Mouse (Mus musculus): ENCODE measurements around the gene Dhx37. TPM values are rescaled to one million over a fixed set of nuclear protein-coding genes. Genes with fewer than 3 reads are reported as not detected.
"Not testable (repeated sequence)": the region's sequence is repeated elsewhere in the genome, so short reads cannot be mapped to it uniquely, and the experiment has no call there.

Dhx37 gene
- total RNA-seq, 4 experiments from 2014 or later, result 19.1 to 22.1 (median 19.9) TPM

DNA sequence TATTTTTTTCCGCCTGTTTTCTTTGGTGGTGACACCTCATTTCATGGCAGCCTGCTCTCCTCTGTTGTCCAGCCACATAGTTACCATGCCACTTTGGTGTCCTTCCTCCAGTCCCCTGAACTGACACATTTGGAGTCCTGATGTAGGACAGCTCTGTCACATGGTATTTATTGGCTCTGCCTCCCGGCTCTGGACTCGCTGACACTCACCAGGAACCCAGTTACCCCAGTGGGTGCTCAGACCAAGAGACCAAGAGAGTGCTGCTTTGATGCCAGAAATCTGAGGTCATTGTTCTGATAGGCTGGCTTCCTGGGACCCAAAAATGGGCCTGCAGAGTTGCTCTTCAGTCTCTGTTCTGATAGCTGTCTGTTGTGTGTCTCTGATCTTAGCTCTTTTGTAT lies 14.1 kb upstream of the Dhx37 start:
- DNase-seq, result no peak

DNA sequence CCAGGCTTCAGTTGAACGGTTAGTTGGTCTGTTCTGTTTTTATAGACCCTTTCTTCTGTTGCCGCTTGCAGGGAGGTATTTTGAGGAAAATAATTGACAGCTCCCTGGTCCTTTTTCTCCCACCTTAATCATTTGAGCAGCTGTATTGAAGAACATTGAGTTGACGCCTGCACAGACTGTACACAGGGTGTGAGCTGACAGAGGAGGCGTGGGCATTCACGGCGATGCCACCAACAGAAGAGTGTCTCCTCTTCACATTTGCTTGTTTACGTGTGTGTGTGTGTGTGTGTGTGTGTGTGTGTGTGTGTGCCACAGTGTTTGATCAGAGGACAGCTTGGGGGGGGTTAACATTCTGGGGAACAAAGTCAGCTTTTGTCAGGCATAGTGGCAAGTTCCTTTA lies 12.4 kb upstream of the Dhx37 start:
- no peak for DNase-seq

DNA sequence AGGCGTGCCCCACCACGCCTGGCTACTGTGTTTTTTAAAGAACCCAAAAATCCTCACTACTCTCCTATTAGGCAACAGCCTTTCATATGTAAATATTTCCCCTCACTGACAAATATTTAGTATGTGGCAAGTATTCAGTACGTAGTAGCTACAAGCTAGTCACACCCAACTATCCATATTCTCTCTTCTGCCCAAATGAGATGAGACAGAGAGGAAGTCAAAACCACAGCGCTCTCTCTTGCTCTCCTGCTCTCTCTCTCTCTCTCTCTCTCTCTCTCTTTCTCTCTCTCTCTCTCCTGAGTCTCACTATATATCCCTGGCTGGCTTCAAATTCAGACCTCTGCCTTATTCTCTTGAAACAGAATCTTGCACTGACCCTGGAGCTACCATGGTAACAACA lies 10.6 kb upstream of the Dhx37 start:
- no peak for DNase-seq

DNA sequence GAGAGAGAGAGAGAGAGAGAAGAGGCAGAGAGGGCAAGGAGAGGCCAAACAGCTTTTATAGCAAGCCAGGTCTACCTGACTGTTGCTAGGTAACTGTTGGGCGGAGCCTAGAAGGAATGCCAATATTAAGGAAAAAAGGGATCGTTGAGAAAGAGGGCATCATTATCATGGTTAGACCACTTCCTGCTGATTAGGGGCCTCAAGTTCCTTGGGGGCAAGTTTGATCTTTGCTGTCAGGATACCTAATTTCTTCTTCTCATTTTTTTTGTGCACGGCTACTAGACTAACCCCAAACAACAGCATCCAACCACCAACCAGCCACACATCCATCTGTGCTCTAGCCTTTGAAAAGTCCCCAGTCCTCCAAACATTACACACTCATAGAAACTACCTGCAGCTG lies 10.0 kb upstream of the Dhx37 start:
- DNase-seq, result no peak

DNA sequence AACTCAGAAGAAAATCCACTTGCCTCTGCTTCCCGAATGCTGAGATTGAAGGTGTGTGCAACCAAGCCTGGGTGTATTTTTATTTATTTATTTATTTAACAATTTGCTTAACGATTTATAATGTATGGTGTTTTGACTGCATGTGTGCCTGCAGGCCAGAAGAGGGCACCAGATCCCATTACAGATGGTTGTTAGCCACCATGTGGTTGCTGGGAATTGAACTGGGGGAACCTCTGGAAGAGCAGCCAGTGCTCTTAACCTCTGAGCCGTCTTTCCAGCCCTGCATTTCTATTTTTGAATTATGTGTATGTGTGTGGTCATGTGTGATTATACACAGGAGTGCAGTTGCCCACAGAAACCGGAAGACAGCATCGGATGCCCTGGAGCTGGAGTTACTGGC lies 9.4 kb upstream of the Dhx37 start:
- no peak for DNase-seq

DNA sequence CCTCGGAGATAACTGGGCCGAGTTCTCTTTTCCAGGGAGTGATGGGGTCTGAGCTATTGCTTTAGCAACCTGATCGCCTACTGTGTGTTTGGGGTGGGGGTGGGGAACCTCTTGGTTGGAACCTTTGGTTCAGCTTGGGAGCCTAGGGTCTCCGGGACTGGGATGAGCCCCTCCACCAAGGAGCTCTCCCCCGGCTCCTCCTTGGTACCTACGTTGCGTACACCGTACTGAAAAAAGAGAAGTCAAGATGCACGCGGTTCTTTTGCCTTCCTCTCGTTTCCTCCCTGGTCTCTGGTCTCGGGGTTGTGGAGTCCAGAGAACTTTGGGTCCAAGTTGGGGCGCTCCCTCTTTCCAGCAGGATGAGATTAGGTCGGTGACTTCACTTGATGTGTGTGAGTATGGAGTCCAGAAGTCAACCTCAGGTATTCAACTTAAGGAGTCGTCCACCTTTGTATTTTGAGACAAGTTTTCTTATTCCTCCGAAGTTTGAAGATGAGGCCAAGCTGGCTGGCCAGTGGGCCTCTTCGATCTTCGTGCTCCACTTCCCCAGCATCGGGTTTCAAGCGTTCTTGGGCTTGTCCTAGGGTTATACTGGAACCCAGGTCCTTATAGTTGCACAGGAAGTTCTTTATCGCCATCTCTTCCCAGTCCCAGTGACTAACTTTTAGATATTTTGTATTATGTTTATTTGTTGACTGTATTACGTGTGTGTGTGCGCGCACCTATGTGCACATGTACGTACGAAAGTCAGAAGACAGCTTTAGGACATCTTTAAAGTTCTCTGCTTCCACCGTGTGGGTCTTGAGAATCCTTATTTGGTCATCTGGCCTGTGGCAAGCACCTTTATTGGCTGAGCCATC lies 8.4 kb upstream of the Dhx37 start:
- DNase-seq, result no peak

DNA sequence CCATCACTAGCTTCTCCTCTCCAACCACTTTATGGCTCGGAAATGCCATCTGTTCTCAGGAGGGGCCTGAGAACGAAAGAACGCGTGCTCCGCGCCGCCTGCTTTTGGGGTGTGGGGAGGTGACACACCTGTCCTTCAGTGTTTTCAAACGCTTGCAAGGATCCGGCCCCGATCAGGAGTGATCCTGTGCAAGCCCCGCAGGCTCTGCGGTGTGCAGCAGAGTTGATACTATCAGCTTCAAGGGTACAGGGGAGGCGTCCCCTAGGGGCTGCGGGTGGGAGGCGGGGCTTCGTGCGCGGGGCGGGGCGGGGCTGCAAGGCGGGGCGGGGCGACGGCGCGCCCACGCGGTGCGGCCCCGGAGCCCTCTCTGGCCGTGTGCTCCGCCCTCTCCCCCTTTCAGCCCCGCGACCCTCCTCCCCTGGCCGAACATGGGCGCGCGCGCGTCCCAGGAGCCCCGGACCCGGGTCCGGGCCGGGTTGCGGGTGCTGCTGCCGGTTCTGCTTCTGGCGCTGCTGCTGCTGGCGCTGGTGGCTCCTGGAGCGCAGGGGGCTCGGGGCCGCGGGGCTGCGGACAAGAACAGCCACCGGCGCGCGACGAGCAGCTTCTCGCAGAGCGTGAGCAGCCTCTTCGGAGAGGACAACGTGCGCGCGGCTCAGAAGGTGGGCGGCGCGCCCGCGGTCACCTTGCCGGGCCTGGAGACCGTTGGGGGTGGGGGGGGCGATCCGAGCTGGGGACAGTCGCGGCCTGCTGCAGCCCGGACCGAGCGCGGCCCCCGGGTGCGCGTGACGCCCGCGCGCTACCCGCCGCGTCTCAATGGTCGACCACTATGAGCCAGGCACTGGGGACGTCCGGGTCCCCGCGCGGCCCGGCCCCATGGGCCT lies 7.6 kb upstream of the Dhx37 start, which contains the start of gene Bri3bp:
Gene Bri3bp (plus strand): TSS at position 335 of the 881 bp plus-strand sequence.
- no peak for DNase-seq

DNA sequence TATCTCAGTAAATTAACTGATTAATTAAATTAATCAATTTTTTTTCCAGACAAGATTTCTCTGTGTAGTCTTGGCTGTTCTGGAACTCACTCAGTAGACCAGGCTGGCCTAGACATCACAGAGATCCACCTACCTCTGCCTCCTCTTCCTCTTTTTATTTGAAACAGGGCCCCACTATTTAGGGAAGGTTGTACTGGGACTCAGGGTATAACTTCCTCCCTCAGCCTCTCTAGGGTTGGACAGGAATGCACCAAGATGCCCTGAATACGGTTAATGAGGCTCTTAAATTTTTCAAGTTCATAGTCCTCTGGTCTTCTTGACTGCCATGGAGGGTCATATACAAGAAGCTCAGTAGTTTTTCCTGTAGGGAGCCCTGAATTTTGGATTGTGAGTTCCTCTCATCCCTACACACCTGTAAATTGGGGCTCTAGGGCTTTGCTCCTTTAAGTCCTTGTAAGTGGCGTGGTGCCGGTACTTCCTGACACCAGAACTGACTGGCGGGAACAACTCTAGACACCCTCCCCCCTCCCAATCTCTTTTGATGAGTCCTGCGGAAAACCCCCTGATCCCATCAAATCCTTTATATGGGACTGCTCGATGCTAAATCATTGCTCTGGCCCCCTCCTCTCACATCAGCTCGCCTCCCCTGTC lies 6.8 kb upstream of the Dhx37 start:
- DNase-seq, result no peak

DNA sequence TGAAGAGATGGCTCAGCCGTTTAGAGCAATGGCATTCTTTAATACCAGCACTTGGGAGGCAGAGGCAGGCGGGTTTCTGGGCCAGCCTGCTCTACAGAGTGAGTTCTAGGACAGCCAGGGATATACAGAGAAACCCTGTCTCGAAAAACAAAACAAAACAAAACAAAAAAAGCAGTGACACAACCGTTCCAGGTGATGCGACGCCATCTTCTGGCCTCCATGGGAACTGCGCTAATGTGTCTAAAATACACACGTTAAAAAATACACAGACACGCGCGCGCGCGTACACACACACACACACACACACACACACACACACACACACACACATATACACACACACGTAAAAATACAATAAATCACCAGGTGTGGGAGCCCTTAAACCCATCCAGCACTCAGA lies 426 bp upstream of the Dhx37 start:
- not testable (repeated sequence) for DNase-seq

DNA sequence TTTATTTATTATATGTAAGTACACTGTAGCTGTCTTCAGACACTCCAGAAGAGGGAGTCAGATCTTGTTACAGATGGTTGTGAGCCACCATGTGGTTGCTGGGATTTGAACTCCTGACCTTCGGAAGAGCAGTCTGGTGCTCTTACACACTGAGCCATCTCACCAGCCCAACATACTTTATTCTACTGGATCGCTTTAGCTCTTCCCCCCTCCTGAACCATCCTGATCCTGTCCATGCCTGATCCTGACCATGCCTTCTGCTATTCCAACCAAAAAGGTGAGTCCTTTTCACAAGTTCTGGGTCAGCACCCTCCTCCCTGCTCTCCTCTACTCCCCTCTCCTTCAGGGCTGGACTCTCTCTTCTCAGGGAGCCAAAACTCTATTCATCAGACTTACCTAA lies 1.6 kb downstream of the Dhx37 start:
- DNase-seq, result not testable (repeated sequence)

DNA sequence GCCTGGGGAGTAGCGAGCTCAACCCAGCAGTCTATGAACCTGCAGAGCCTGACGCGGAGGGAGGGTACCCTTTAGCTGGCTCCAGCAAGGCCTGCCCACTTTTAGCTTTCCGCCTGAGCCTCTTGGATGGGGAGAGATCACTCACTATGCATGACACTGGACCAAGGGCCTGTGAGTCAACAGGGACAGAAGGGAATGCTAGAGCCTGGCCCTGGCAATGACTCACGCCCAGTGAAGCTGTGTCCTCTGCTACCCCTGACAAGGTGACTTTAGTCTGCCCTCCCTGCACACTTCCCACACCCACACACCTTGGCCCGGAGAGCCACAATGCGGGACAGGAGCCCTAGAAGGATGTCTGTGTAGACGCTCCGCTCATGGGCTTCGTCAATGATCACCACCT lies 7.6 kb downstream of the Dhx37 start:
- peak; percentile 68 for DNase-seq

DNA sequence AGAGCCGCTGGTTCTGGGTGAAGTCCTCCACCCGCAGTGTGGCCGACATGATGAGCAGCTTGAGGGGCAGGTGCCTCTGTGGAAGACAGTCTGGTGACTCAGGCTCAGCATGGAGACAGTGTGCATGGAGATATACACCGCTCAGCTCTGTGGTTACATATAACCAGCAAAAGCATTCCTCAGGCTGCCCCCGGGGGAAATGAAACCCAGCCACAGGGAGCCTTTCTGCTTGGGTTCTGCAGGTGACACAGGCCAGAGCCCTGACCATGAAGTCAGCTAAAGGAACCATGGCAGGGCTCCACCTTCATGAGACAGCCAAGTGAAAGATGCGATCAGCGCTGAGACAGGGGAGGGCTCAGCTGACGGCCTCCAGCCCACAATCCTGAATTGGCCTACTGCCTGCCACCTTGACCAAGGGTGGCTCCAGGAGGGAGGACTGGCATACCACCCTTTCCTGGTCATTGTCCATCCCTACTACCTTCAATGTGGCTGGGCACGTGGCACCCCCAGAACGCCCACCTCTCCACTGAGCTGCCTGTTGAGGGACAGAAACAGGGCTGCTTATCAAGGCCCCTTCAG lies 8.1 kb downstream of the Dhx37 start:
- DNase-seq, result no peak

DNA sequence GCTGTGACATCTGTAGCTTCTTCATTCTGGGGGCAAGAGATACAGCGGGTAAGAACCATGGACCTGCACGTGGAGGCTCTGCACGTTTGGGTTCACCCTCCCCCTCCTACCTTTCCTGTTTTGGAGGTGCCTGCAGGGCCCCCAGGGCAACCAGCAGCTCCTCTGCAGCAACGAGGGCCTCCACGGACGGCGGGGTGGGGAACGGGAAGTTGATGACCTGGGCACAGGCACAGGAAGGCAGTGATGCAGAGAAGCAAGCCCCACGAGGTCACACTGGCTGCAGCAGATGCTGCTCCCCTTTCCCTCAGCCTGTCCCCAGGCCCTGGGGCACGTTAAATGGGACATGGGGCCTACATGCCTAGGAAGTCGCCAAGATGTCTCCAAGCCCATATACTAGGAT lies 14.8 kb downstream of the Dhx37 start:
- no peak for DNase-seq

DNA sequence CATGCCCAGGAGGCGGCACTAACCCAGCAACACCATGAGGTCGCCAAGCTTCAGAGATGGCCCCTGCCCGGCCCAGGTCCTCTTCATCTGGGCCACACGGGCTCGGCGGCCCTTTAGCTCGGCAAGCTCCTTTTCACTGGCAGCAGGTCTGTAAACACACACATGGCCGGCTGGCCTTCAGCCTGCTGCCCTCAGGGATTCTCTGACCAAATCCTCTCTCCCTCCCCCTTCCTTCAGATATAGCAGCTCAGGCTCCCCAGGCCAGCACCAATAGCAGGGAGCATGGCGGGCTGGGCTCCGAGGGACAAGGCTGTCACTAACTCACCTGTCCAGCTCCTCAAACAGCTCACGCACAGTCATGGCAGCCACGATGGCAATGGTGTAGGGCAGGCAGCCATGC lies 15.3 kb downstream of the Dhx37 start:
- DNase-seq, result no peak

DNA sequence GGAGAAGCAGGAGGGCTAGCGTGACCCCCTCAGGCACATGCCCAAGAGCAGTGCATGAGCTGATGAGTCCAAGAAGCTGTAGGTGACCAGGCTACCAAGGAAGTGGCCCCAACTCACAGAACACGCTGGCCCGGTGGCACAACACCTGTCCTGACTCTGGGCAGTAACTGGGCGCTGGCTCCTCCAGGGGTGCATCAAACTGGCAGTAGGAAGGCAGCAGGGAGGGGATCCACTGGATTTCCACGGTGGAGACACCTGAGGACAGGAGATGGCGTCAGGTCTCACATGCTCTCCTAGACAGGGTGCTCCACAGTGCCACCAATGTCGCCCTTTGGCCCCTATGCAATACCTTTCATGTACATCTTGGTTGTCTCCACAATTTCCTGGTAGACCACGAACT lies 17.7 kb downstream of the Dhx37 start:
- no peak for DNase-seq

DNA sequence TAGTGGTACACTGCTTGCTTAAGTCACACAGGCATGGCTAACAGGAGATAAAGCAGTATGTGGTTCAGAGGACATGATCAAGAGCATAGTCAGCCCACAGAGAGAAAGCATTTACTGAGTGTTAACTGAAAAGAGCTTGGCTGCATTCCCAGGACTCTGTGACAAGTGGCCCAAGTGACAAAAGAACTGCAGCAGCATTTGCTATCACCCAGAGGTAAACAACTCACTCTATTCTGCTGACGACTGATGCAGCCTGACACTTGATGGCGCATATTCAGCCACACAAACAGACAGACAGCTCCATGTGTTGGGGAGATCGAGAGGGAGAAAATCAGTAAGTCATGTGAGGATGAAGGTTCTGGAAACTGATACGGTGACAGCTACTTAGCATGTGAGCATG lies 20.2 kb downstream of the Dhx37 start:
- DNase-seq, result no peak

DNA sequence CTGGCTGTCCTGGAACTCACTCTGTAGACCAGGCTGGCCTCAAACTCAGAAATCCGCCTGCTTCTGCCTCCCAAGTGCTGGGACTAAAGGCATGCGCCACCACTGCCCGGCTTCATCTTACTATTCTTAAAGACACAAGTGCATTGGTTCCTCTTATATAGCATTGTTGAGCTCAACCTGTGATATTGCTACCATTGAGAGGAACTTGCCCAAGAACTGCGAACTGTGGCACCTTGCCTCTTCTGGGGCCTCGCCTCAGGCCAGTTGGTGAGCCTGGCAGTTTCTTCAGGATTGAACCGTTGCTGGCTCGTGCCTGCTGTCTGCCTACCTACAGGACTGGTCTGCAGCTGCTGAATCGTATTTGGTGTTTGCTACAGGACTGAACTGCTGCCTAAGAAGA lies 21.4 kb downstream of the Dhx37 start:
- DNase-seq, result not testable (repeated sequence)

DNA sequence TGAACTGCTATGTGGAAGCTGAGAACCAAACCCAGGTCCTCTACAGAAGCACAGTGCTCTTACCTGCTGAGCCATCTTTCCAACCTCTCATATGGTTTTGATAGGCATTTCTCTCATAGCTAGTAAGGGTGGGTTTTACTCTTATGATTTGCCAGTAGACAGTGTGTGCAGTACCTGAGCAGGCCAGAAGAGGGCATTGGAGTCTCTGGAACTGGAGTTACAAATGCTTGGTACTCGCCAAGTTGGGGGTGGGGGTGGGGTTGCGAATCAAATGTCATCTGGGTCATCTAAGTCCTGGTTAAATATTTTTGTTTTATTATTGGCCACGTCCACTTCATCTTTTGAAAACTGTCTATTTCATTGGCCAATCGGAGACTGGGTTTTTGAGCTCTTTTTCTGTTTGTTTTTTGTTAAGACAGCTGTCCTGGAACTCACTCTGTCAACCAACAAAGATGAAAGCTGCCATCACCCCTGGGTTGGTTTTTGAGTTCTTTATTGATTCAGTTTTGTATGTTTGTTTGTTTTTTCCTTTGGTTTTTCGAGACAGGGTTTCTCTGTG lies 21.9 kb downstream of the Dhx37 start:
- DNase-seq, result no peak

DNA sequence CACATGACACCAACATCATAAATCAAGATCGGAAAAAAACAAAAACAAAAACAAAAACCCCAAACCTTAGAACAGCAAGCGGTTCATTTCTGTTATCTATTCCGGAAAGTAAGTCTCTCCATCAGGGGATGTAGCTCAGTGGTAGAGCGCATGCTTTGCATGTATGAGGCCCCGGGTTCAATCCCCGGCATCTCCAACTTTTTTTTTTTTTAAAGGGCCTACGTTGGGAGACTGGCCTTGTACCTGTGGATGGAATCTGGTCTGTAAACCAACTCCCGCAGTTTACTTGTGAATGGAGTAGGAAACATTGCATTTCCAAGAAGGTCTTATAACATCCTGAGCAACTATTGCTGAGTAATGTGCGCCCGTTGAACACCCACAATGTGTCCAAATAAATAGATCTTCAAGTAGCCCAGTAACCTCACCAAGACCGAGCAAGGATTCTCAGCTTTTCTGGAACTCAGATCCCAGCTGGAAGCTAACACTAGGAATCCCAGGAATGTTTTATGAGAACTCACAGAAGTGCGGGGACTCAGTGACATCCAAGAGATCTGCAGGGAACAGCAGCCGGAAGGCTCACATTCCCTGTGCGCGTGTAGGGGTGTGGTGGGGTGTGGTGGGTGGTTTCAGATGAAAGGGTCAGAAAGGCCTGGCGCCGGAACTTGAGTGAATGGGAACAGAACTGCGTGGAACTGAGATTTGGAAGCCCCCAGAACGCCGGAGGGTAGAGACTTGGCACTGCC lies 24.4 kb downstream of the Dhx37 start:
- DNase-seq, result no peak

DNA sequence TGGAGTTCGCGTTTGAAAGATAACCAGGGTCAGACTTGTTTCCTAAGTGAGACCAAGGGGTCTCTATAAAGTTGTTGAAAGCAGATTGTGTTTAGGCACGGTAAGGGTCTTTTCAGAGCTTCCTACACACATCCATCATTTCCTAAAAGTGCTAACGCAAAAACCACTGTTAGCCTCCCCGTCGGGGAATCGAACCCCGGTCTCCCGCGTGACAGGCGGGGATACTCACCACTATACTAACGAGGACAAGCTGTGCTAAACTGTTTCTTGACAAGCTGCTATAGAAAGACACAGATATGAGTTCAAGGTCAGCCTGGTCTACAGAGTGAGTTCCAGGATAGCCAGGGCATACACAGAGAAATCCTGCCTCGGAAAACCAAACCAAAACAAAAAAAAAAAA lies 25.1 kb downstream of the Dhx37 start:
- DNase-seq, result peak; percentile 78

DNA sequence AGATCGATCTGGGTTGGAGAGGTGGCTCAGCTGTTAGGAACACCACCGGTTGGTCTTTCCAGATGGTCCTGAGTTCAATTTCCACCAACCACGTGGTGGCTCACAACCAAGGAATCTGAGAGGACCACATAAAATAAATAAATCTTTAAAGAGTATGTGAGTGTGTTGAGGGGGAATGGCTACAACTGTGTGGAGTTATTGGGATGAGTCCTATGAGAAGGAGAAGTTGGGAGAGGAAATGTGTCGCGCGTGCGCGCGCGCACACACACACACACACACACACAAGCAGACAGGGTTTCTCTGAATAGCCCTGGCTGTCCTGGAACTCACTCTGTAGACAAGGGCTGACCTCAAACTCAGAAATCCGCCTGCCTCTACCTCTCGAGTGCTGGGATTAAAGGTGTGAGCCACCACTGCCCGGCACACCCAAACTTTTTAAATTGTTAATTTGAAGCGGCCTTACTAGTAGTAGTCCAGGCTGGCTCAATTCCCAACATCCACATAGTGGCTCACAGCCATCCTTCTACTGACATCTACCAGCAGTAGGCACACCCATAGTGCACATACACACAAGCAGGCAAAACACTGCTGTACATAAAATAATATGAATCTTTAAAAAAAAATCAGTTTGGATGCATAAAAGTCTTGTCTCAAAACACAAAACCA lies 25.9 kb downstream of the Dhx37 start:
- no peak for DNase-seq

Measured in adrenal gland, adult 8-10 months (tissue).